Mouse (Mus musculus) frontal cortex, adult (tissue): ENCODE data around the gene Ctps.
"Not testable (repeated sequence)": the region's sequence is repeated elsewhere in the genome, so short reads cannot be mapped to it uniquely, and the experiment has no call there.

Source experiments
- ATAC-seq: cut with Nextera tagmentation; 2 replicates; pipeline ENCODE4 v1.9.2; 2017; ENCODE audit warnings: mild to moderate bottlenecking, moderate library complexity, mixed read lengths; ENCODE audit not compliant: low TSS enrichment

Gene Ctps

DNA sequence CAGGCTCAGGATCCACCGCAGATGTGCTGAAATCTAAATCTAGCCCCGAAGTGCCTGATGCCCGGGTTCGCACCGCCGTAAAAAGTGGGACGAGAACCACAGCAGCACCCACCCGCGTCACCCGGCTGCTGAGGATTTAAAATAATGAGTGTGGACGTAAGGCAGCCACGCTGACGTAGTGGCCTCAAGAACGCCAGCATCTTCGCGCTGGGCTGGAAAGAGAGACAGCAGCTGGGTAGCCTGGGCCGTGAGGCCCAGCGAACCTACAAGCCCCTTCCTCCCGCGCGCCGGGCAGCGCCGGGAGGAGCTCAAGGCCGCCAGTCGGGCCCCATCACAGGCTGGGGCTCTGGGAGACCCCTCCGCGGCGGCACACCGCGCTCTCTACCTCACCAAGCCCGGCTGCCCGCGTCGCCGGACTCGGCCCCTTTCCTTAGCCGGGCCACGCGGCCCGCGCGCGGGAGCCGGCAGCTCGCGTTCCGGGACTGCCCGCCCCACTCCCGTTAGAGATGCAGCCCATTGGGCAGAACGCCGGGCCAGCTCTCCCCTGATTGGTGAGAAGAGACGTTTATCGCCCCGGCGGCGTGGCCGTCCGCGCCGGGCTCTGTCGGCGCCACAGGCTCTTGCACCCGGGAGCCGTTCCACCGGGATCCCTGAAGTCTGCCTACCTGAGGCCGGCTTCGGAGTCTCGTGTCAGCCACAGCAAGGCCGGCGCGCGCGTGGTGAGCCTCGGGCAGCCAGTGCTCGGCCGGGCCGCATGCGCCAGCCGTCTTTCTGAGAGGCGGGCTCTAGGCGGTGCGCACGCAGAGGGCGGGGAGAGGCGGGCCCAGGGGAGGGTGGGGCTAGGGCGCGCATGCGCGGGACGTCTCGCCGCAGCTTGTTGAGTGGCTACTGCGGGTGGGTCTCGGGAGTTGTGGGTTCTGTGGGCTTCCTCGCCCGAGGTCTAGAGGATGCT, at the start of gene Ctps:
Ctps (minus strand) TSS at position 791 of the 952 bp plus-strand sequence.
- ATAC-seq: peak; percentile 91

- ATAC-seq: no peak
These were observed 46.3 kb upstream of the Ctps start for GRCm38 (mm10) chr4:120616199-120617025.

GRCm38 (mm10) chr4:120615528-120616081, 45.5 kb upstream of the Ctps start:
- peak; percentile 7; the same call in 1 of the 2 replicates for ATAC-seq

GRCm38 (mm10) chr4:120614644-120615043, 44.6 kb upstream of the Ctps start:
- ATAC-seq: no peak

DNA sequence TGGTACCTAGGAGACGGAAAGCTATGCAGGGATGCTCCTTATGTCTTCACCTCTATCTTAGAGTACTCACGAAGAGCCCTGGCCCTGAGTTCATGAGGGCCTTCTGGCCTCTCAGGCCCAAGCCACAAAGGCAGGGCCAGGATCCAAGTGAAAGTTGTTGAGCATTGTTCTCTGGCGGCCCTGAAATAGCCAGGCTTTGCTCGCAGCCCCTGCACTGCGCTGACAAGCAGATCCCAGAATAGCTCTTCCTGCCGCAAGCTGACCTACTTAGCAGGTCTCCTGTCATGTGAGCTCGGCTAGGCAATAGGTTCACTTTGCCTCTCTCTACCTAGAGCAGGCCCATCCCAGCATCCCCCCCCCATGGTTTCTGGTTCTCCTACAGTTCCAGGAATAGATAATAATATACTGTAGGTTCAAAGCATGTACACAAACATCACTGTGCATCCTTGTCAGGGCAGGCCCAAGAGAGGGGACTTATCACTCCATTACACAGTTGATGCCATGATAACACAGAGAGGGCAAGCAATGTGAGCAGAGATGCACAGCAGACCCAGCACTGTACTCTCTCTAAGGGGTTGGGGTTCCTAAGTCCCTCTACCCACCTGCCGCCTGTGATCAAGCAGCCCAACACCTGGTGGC, 43.7 kb upstream of the Ctps start:
- ATAC-seq: peak; percentile 84

GRCm38 (mm10) chr4:120612304-120613080, 42.4 kb upstream of the Ctps start:
- ATAC-seq: no peak

DNA sequence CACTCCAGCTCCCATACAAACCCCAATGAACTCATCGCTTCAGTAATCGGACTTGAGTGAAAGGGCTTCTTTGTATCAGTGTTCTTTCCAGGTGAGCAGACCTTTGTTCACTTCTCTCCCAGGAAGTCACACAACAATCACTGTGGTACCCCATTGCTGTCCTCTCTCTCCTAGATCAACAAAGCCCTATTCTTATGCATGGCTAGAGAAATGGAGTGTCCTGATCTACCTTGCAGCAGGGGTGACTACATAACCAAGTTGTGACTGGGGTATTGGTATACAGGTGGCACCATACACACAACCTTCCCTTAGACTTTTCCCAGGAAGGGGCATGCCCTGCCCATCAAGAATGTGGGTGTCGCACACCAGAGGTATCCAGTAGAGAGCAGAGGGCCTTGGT, 40.9 kb upstream of the Ctps start:
- no peak for ATAC-seq

GRCm38 (mm10) chr4:120606941-120607340, 36.9 kb upstream of the Ctps start:
- no peak for ATAC-seq

DNA sequence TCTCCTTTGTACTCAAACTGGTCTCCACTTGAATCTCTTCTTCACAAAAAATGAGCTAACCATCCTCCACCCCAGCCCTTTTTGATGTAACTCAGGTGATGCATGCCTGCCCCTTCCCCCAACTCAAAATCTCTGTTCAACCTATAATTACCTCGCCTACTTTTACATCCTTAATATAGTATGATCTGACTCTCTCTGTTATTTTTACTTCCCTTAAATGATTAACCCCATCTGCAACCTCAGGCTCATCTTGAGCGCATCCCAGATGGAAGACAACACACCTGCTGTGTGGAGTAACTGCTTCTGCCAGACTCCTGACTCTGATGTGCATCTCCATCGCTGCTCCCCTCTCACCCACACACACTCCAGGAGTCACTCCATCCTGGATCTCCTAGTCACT, 32.6 kb upstream of the Ctps start:
- no peak for ATAC-seq

DNA sequence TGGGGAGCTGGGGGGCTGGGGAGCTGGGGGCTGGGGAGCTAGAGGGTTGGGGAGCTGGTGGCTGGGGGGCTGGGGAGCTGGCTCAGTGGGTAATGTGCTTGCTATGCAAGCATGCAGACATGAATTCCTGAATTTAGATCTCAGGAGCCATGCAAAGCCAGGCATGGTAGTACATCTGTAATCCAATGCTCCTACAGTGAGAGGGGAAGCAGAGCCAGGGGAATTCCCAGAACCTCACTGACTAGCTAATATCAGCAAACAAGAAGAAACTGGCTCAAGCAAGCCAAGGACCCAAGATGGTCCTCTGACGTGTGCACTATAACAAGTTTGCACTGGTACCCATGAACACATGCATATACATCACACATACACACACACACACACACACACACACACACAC, 31.7 kb upstream of the Ctps start:
- no peak for ATAC-seq

GRCm38 (mm10) chr4:120598922-120599321, 28.8 kb upstream of the Ctps start:
- ATAC-seq: no peak

DNA sequence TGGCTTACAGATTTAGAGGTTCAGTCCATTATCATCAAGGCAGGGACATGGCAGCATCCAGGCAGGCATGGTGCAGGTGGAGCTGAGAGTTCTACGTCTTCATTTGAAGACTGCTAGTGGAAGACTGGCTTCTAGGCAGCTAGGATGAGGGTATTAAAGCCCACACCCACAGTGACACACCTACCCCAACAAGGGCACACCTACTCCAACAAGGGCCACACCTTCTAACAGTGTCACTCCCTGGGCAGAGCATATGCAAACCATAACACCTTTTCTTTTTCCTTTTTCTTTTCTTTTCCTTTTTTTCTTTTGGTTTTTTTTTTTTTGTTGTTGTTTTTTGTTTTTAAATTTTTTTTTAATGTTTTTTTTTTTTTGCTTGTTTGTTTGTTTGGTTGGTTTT, 26.1 kb upstream of the Ctps start:
- ATAC-seq: not testable (repeated sequence)

DNA sequence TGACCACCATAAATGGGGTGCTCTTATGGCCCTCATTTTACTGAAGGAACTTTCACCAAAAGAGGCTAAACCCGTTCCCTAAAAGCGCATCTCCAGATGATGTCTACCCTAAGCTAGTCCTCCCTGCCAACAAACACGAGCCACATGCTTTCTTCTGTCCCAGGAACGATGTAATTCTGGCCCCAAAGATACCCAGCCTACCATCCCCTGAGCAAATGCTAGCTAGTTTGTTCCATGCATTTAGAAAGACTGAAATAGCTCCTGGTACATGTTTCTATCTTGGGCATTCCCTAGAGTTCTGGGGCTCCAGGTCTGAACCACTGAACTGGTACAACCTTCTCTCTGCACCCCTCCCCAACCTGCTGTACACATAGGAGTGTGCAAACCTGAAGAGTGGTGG, 20.9 kb upstream of the Ctps start:
- peak; percentile 86 for ATAC-seq

DNA sequence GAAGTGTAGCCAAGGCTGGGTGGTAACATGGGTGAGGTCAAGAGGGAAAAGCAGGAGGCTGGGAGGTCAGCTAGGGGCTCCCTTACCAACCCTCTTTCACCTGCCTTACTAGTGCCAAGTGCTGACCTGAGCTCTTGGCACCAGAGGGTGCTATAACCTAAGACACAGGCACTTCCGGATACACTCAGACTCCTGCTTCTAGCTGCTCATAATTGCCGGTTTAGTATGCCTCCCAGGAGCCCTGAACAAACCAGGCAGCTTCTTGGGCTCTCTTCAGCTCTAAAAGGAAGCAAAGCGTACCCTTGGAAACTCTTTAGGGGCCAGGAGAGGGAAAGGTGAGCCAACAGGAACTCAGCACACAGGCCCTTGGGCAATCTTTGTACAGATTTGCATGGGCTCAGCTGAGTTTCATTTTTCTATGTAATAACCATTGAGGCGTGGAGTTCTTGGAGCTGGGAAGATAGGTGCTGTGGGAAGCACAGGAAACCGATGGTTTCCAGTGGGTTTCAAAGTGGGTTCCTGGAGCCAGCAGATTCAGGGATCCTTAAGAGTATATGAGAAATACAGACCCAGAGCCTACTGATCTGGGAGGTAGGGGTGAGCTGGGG, 19.8 kb upstream of the Ctps start:
- peak; percentile 86 for ATAC-seq

- no peak for ATAC-seq
These were observed 19.0 kb upstream of the Ctps start for GRCm38 (mm10) chr4:120589070-120589469.

GRCm38 (mm10) chr4:120588445-120588844, 18.4 kb upstream of the Ctps start, which contains the start of gene Gm8439:
Gm8439 (plus strand) TSS chr4:120588745.
- no peak for ATAC-seq

DNA sequence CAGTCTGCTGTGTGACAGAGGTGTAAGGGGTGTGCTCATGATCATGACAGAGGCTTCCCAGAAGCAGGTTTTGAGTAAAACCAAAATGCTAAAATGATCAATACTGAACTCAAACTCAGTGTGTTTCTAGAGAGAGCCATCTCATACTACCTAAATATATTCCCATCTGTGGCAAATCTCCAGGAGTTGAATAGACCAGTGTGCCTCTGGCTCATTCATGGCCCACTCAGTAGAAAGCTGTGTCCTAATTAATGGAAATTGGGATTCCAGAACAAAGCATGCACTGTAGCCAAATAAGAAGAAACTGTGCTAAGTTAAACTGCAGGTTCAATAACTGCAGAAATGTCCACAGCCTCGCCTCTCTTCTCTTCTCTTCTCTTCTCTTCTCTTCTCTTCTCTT, 16.9 kb upstream of the Ctps start:
- no peak for ATAC-seq

GRCm38 (mm10) chr4:120581711-120582110, 11.6 kb upstream of the Ctps start:
- no peak for ATAC-seq

DNA sequence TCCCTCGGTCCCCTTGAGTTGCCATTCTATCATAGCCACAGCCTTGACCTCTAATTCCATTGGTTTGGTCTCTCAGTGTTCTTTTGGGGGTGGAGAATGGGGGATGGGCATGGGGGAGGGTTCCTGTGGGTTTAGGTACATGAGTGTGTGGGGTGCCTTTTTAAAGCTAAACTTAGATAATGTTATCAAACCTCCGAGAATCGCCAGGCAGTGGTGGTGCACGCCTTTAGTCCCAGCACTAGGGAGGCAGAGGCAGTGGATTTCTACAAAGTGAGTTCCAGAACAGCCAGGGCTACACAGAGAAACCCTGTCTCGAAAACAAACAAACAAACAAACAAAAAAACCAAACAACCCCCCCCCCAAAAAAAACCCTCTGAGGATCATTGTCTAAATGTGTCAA, 10.8 kb upstream of the Ctps start:
- ATAC-seq: no peak

DNA sequence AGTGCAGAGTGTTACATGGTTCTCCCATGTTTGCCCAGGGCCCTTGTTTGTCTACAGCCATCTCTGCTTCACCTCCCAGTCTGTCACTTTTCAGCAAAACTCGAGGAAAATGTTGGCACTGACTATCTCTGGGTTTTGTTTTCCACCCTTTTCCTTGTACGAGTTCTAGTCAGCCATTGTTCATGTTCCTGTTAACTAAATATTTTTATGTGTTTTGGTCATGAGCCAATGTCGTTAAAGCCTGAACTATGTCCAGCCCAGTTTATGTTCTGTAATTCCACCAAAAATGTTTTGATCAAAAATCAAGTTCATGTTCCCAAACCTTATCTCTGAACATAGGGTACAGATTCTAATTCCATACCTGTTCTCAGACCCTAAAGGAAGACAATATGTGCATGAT, 1.6 kb upstream of the Ctps start:
- ATAC-seq: no peak

- ATAC-seq: no peak
These were observed 991 bp upstream of the Ctps start for GRCm38 (mm10) chr4:120571070-120571464.
